In the genomic region with DNA sequence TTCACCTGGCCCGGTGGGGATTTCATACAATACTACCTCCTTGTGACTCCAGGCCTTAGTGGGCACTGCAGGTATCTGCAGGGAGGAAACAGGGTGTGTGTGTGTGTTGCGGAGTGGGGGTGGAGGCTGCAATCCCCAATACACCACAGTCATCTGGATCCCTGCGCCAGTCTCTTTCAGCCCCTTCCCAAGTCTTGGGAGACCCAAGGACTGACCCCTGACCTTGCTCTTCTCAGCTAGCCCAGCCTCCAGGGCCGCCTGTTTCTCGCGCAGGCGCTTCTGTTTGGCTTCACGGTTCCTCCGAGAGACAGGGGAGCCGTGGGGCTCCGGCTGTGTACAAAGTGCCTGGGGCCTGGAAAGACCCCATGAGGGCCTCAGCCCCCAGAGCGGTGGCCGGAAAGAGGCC, we compare ENCODE assay signal across 9 mouse cellular contexts. TPM values are rescaled to one million over a fixed set of nuclear protein-coding genes. Genes with fewer than 3 reads are reported as not detected.
DNase-seq lines count a peak whose midpoint lies in the region; ATAC-seq and TF ChIP-seq lines count a peak whose summit lies in the region.
"Had no signal": no experiment of that assay in that cellular context is flagged by ENCODE, and none has a peak within 500 bp of the region (broad histone marks: within the 10 kb centered on the region; RNA-seq: fewer than 3 reads in every experiment).

No protein-coding gene starts in this region.

- H3K27me3 ChIP-seq in cerebellum, adult 2 months (ENCODE audit: control insufficient read depth, insufficient read depth, low read length) = no peaks in the 10 kb centered on the region
- no peaks in the 10 kb centered on the region for H3K27me3 ChIP-seq in forebrain, postnatal 0 days (ENCODE audit: insufficient read depth, low read length)
- H3K27me3 ChIP-seq in limb, embryonic 11.5 days (ENCODE audit: control insufficient read depth, insufficient read depth, low read length) = no peaks in the 10 kb centered on the region
- H3K27me3 ChIP-seq in neural tube, embryonic 12.5 days (replicated peaks) = no peaks in the 10 kb centered on the region

- H3K9me3 ChIP-seq in forebrain, postnatal 0 days (ENCODE audit: low read length) = no peaks in the 10 kb centered on the region
- H3K9me3 ChIP-seq in limb, embryonic 11.5 days (ENCODE audit: control insufficient read depth, low read length) = no peaks in the 10 kb centered on the region
- no peaks in the 10 kb centered on the region for H3K9me3 ChIP-seq in neural tube, embryonic 12.5 days

- 3% methylated on average over 13 of the region's 13 CpGs for WGBS in cerebellum, adult 2 months
- 8% methylated on average over 13 of the region's 13 CpGs for WGBS in forebrain, postnatal 0 days
- 3% methylated on average over 13 of the region's 13 CpGs for WGBS in limb, embryonic 11.5 days
- WGBS in neural tube, embryonic 12.5 days = 5% methylated on average over 13 of the region's 13 CpGs

- no peak for TF ChIP-seq POLR2A in cerebellum, adult 2 months (IDR thresholded peaks at IDR 0.05; ENCODE audit: borderline replicate concordance, insufficient read depth, low read length)

- peak; percentile 59 for ATAC-seq in forebrain, postnatal 0 days
- peak; percentile 41 for ATAC-seq in limb, embryonic 11.5 days (ENCODE audit: insufficient number of reproducible peaks, low FRiP score, low TSS enrichment, low read depth)
- peak; percentile 63 for ATAC-seq in neural tube, embryonic 12.5 days (ENCODE audit: low FRiP score, low read depth)

- peak overlapping the region; percentile 96 for H3K4me2 ChIP-seq in forebrain, postnatal 0 days (ENCODE audit: low read depth)
- H3K4me2 ChIP-seq in limb, embryonic 11.5 days (ENCODE audit: low read depth, severe bottlenecking) = peak overlapping the region; percentile 94
- peak overlapping the region; percentile 89 for H3K4me2 ChIP-seq in neural tube, embryonic 12.5 days (replicated peaks)

- peaks cover 25% of the 10 kb centered on the region for H3K36me3 ChIP-seq in forebrain, postnatal 0 days (ENCODE audit: insufficient read depth)
- peaks cover 10% of the 10 kb centered on the region for H3K36me3 ChIP-seq in limb, embryonic 11.5 days (ENCODE audit: control insufficient read depth, insufficient read depth, low read length)
- H3K36me3 ChIP-seq in neural tube, embryonic 12.5 days = peaks cover 29% of the 10 kb centered on the region

- H3K4me3 ChIP-seq in cerebellum, adult 2 months (replicated peaks; ENCODE audit: insufficient read depth, low read depth, low read length) = peak overlapping the region; percentile 78
- H3K4me3 ChIP-seq in forebrain, postnatal 0 days (ENCODE audit: low read depth, low read length) = peak overlapping the region; percentile 59
- peak overlapping the region; percentile 52 for H3K4me3 ChIP-seq in limb, embryonic 11.5 days (ENCODE audit: low read depth, low read length)
- H3K4me3 ChIP-seq in neural tube, embryonic 12.5 days = peak overlapping the region; percentile 73

- no peak for TF ChIP-seq CTCF in cerebellum, adult 2 months (IDR thresholded peaks at IDR 0.05; ENCODE audit: borderline replicate concordance, insufficient read depth, low read depth, low read length)
- peak; percentile 13; the same call in 1 of the 2 replicates for TF ChIP-seq CTCF in forebrain, postnatal 0 days (IDR thresholded peaks at IDR 0.05; ENCODE audit: low read depth)

- no peak for DNase-seq in cerebellum, adult 2 months
- no peak for DNase-seq in cerebellum, postnatal 25 days
- peak; percentile 34 for DNase-seq in right cerebral cortex, postnatal 4 days
- DNase-seq in right cerebral cortex, postnatal 36 days (ENCODE audit: low spot score in 2 of 2) = no peak
- peak; percentile 67 for DNase-seq in forebrain, postnatal 0 days
- DNase-seq in limb, embryonic 11.5 days (ENCODE audit: low spot score) = no peak
- DNase-seq in ovary, adult 18-20 months (ENCODE audit: low spot score) = no peak

- H3K27ac ChIP-seq in cerebellum, adult 2 months (ENCODE audit: insufficient read depth, low read length) = peak overlapping the region; percentile 14
- peak overlapping the region; percentile 82 for H3K27ac ChIP-seq in forebrain, postnatal 0 days (ENCODE audit: low read depth, low read length)
- H3K27ac ChIP-seq in limb, embryonic 11.5 days (replicated peaks; ENCODE audit: low read depth, low read length) = peak overlapping the region; percentile 53
- 0 out of 2 replicates have a peak overlapping the region, but pooled peaks have one; percentile 29 for H3K27ac ChIP-seq in neural tube, embryonic 12.5 days

- peak overlapping the region; percentile 77 for H3K9ac ChIP-seq in forebrain, postnatal 0 days
- peak overlapping the region; percentile 66 for H3K9ac ChIP-seq in limb, embryonic 11.5 days (ENCODE audit: low read length)
- H3K9ac ChIP-seq in neural tube, embryonic 12.5 days = peak overlapping the region; percentile 73

- peaks cover 6% of the 10 kb centered on the region; the same call in 1 of the 2 replicates for H3K4me1 ChIP-seq in cerebellum, adult 2 months (ENCODE audit: control insufficient read depth, insufficient read depth, low read length)
- H3K4me1 ChIP-seq in forebrain, postnatal 0 days (ENCODE audit: insufficient read depth) = no peaks in the 10 kb centered on the region
- H3K4me1 ChIP-seq in limb, embryonic 11.5 days (ENCODE audit: control insufficient read depth, insufficient read depth, low read length) = peaks cover 6% of the 10 kb centered on the region; the same call in 1 of the 2 replicates
- H3K4me1 ChIP-seq in neural tube, embryonic 12.5 days = peaks cover 20% of the 10 kb centered on the region

RNA-seq across cellular contexts. Expression of a gene that starts 0.5 kb away (rescaled TPM):
- polyA plus RNA-seq in cerebellum, adult 2 months (2012; rRNA removed) = 35.5 and 35.9 TPM in 2 replicates
- total RNA-seq in forebrain, postnatal 0 days (2014; rRNA removed) = 29.5 and 42.0 TPM in 2 replicates
- 8.5 and 10.4 TPM in 2 replicates for polyA plus RNA-seq in forebrain, postnatal 0 days (2015; fragmentation: Nextera tagmentation; extraction: Ambion mirVana)
- 17.6 and 17.9 TPM in 2 replicates for polyA plus RNA-seq in limb, embryonic 11.5 days (2014; fragmentation: Nextera tagmentation; extraction: Ambion mirVana)
- 14.9 and 15.2 TPM in 2 replicates for polyA plus RNA-seq in neural tube, embryonic 12.5 days (2016; fragmentation: Nextera tagmentation; extraction: Ambion mirVana)

RNA-seq across cellular contexts. Expression of a gene that starts 6.7 kb away (rescaled TPM):
- polyA plus RNA-seq in cerebellum, adult 2 months (2012; rRNA removed) = 30.7 and 34.8 TPM in 2 replicates
- total RNA-seq in forebrain, postnatal 0 days (2014; rRNA removed) = 21.2 and 30.9 TPM in 2 replicates
- 20.9 and 22.1 TPM in 2 replicates for polyA plus RNA-seq in forebrain, postnatal 0 days (2015; fragmentation: Nextera tagmentation; extraction: Ambion mirVana)
- polyA plus RNA-seq in limb, embryonic 11.5 days (2014; fragmentation: Nextera tagmentation; extraction: Ambion mirVana) = 56.7 and 57.0 TPM in 2 replicates
- 35.8 and 36.9 TPM in 2 replicates for polyA plus RNA-seq in neural tube, embryonic 12.5 days (2016; fragmentation: Nextera tagmentation; extraction: Ambion mirVana)

RNA-seq across cellular contexts. Expression of a gene that starts 23.4 kb away (rescaled TPM):
- polyA plus RNA-seq in cerebellum, adult 2 months (2012; rRNA removed) = not detected in 2 replicates
- total RNA-seq in forebrain, postnatal 0 days (2014; rRNA removed) = 0.15 TPM in 1 of 2 replicates, not detected in the other
- polyA plus RNA-seq in forebrain, postnatal 0 days (2015; fragmentation: Nextera tagmentation; extraction: Ambion mirVana) = not detected in 2 replicates
- polyA plus RNA-seq in limb, embryonic 11.5 days (2014; fragmentation: Nextera tagmentation; extraction: Ambion mirVana) = not detected in 2 replicates
- 0.10 TPM in 1 of 2 replicates, not detected in the other for polyA plus RNA-seq in neural tube, embryonic 12.5 days (2016; fragmentation: Nextera tagmentation; extraction: Ambion mirVana)
- total RNA-seq: left cerebral cortex, postnatal 14 days had no signal

RNA-seq across cellular contexts. Expression of a gene that starts 37.6 kb away (rescaled TPM):
- 76.7 and 76.9 TPM in 2 replicates for polyA plus RNA-seq in cerebellum, adult 2 months (2012; rRNA removed)
- 53.0 and 59.8 TPM in 2 replicates for total RNA-seq in forebrain, postnatal 0 days (2014; rRNA removed)
- polyA plus RNA-seq in forebrain, postnatal 0 days (2015; fragmentation: Nextera tagmentation; extraction: Ambion mirVana) = 37.3 and 51.2 TPM in 2 replicates
- 14.7 and 17.6 TPM in 2 replicates for polyA plus RNA-seq in limb, embryonic 11.5 days (2014; fragmentation: Nextera tagmentation; extraction: Ambion mirVana)
- polyA plus RNA-seq in neural tube, embryonic 12.5 days (2016; fragmentation: Nextera tagmentation; extraction: Ambion mirVana) = 170 and 172 TPM in 2 replicates

RNA-seq across cellular contexts. Expression of a gene that starts 40.4 kb away (rescaled TPM):
- not detected in 2 replicates for polyA plus RNA-seq in cerebellum, adult 2 months (2012; rRNA removed)
- total RNA-seq in forebrain, postnatal 0 days (2014; rRNA removed) = not detected in 2 replicates
- not detected in 2 replicates for polyA plus RNA-seq in forebrain, postnatal 0 days (2015; fragmentation: Nextera tagmentation; extraction: Ambion mirVana)
- not detected in 2 replicates for polyA plus RNA-seq in limb, embryonic 11.5 days (2014; fragmentation: Nextera tagmentation; extraction: Ambion mirVana)
- polyA plus RNA-seq in neural tube, embryonic 12.5 days (2016; fragmentation: Nextera tagmentation; extraction: Ambion mirVana) = not detected in 2 replicates
- total RNA-seq: left cerebral cortex, postnatal 14 days had no signal

Comparison
In these comparisons a context has a peak if more than half of its experiments do, and no peak if none do; other contexts are left out.
1. DNase-seq: peak in right cerebral cortex, postnatal 4 days (single experiment) and forebrain, postnatal 0 days (single experiment); none in cerebellum, adult 2 months (0 of 2), cerebellum, postnatal 25 days (0 of 2), right cerebral cortex, postnatal 36 days (0 of 2), limb, embryonic 11.5 days (single experiment) and ovary, adult 18-20 months (single experiment).
2. H3K27ac ChIP-seq: peak in every context shown above with its lines; median percentile 82 in forebrain, postnatal 0 days; 53 in limb, embryonic 11.5 days; 29 in neural tube, embryonic 12.5 days; 14 in cerebellum, adult 2 months.
3. Peak in every context shown above with its lines, with median percentiles within 50 percentile points of each other: H3K4me3 ChIP-seq, ATAC-seq, H3K4me2 ChIP-seq and H3K9ac ChIP-seq.